Comparison of ENCODE assay signal across 7 mouse cellular contexts in the genomic region with DNA sequence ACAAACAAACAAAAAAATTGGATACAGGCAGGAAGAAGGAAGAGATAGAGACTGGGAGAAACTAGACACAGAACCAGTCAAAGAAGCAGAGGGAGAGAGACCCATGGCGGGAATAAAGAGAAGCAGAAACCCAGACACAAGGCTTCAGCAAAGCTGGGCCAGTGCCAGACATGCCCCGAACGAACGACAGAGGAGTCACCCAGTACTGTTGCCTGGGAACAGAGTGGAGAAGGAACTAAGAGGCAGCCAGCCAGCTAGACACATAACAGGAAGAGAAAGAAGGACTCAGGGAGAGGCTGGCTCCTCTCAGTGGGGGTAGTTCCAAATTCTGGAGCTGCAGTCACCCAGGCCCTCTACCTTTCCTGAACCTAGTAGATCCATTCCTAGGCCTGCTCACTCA. TPM values are rescaled to one million over a fixed set of nuclear protein-coding genes. Genes with fewer than 3 reads are reported as not detected.
DNase-seq lines count a peak whose midpoint lies in the region; ATAC-seq lines count a peak whose summit lies in the region.

No protein-coding gene starts in this region.

- peak; percentile 38 for DNase-seq in thymus, postnatal 4 days
- DNase-seq in thymus, postnatal 10 days (ENCODE audit: low spot score in 2 of 2) = no peak
- peak; percentile 67 for DNase-seq in heart, postnatal 25 days (ENCODE audit: low spot score)
- peak; percentile 86 to 89 for DNase-seq in layer of hippocampus, postnatal 10 days (ENCODE audit: low spot score in 2 of 2)
- peak; percentile 84 for DNase-seq in lung, postnatal 36 days
- no peak for DNase-seq in B cell, adult 2 months

- intact Hi-C loops in heart, postnatal 25 days (cut with DNase I) = loop anchor here (2.0 to 10.0 kb wide), 2 partner anchors 24 to 164 kb away; no protein-coding TSS in a partner anchor

- peak; percentile 81 for ATAC-seq in common myeloid progenitor, adult 5-6 weeks (replicated peaks; ENCODE audit: low read depth, poor library complexity, severe bottlenecking)

RNA-seq across cellular contexts. Expression of a gene that starts 0.8 kb away (rescaled TPM):
- total RNA-seq in common myeloid progenitor, adult 5-6 weeks (2017) = not detected in 2 replicates
- total RNA-seq in heart, postnatal 25 days (2021) = not detected
- total RNA-seq in layer of hippocampus, postnatal 10 days (2021) = 1 to 10 TPM; 1.0 to 1.4 TPM

RNA-seq across cellular contexts. Expression of a gene that starts 8.0 kb away (rescaled TPM):
- not detected in 2 replicates for total RNA-seq in common myeloid progenitor, adult 5-6 weeks (2017)
- total RNA-seq in heart, postnatal 25 days (2021) = 10 to 100 TPM; 19.1 to 26.8 TPM
- total RNA-seq in layer of hippocampus, postnatal 10 days (2021) = 10 to 100 TPM; 16.1 to 18.1 TPM

RNA-seq across cellular contexts. Expression of a gene that starts 43.3 kb away (rescaled TPM):
- total RNA-seq in common myeloid progenitor, adult 5-6 weeks (2017) = 2.5 and 5.7 TPM in 2 replicates
- total RNA-seq in heart, postnatal 25 days (2021) = under 1 TPM; 0.25 to 0.39 TPM
- total RNA-seq in layer of hippocampus, postnatal 10 days (2021) = 10 to 100 TPM; 44.3 to 44.9 TPM

Comparison
In these comparisons a context has a peak if more than half of its experiments do, and no peak if none do; other contexts are left out.
1. DNase-seq: peak in thymus, postnatal 4 days (single experiment), heart, postnatal 25 days (single experiment), layer of hippocampus, postnatal 10 days (2 of 2) and lung, postnatal 36 days (single experiment); none in thymus, postnatal 10 days (0 of 2) and B cell, adult 2 months (0 of 2).
2. RNA of a gene that starts 8.0 kb away (total RNA-seq): 19.1 to 26.8 TPM in heart, postnatal 25 days and 16.1 to 18.1 TPM in layer of hippocampus, postnatal 10 days; not detected in common myeloid progenitor, adult 5-6 weeks; every median in the first group is over 10 times any median in the second.